Mouse (Mus musculus) stomach, embryonic 14.5 days (tissue): ENCODE data around the gene Fbh1. TPM values are rescaled to one million over a fixed set of nuclear protein-coding genes. Genes with fewer than 3 reads are reported as not detected.
A peak's percentile ranks its signal among the peaks of the same experiment; 100 is the strongest.

ENCODE experiments used
- ATAC-seq: fragments of 200-750 bp; cut with Nextera tagmentation; 2 replicates; pipeline ENCODE4 v1.8.0; 2017; ENCODE audit warnings: low read depth, moderate TSS enrichment; ENCODE audit not compliant: insufficient number of reproducible peaks, insufficient read depth, low FRiP score
- H3K27ac ChIP-seq: fragments of 300-500 bp; sonication (generic); 2 replicates; pipeline ENCODE4 v1.5.1; 2014; ENCODE audit warnings: mild to moderate bottlenecking, low read length, moderate library complexity, mixed read lengths
- H3K27me3 ChIP-seq: fragments of 300-500 bp; sonication (generic); 2 replicates; pipeline ENCODE4 v1.6.1; 2014; ENCODE audit warnings: low read length, control low read depth, mixed read lengths; ENCODE audit not compliant: control insufficient read depth, insufficient read depth
- H3K36me3 ChIP-seq: fragments of 300-500 bp; sonication (generic); 2 replicates; pipeline ENCODE4 v1.6.1; 2014; ENCODE audit warnings: mild to moderate bottlenecking, control low read depth, low read length, moderate library complexity, mixed read lengths; ENCODE audit not compliant: control insufficient read depth, insufficient read depth
- H3K4me1 ChIP-seq: fragments of 300-500 bp; sonication (generic); 2 replicates; pipeline ENCODE4 v1.6.1; 2014; ENCODE audit warnings: low read length, control low read depth, mixed read lengths; ENCODE audit not compliant: control insufficient read depth, insufficient read depth
- H3K4me2 ChIP-seq: fragments of 300-500 bp; sonication (generic); replicated peaks from 2 replicates; pipeline ENCODE4 v1.6.1; 2014; ENCODE audit warnings: low read depth, low read length, control low read depth
- H3K4me3 ChIP-seq: fragments of 300-500 bp; sonication (generic); 2 replicates; pipeline ENCODE4 v1.5.1; 2014; ENCODE audit warnings: low read depth, low read length, control low read depth
- H3K9ac ChIP-seq: fragments of 300-500 bp; sonication (generic); replicated peaks from 2 replicates; pipeline ENCODE4 v1.6.1; 2014; ENCODE audit warnings: low read depth, mild to moderate bottlenecking, control low read depth, low read length, moderate library complexity, mixed read lengths
- H3K9me3 ChIP-seq: fragments of 300-500 bp; sonication (generic); 2 replicates; pipeline ENCODE4 v1.6.1; 2016; ENCODE audit warnings: low read depth, low read length, control low read depth; ENCODE audit not compliant: control insufficient read depth
- WGBS: fragments of 180-500 bp; shearing (Covaris S2); extraction: QIAGEN DNeasy Blood & Tissue Kit; methylation state at CpG from one replicate; pipeline ENCODE4 v1.1.7; 2014; 5-methylcytosine and 5-hydroxymethylcytosine counted together
- polyA plus RNA-seq: library from polyadenylated mRNA; unstranded; fragments of >200 nt; fragmentation: Nextera tagmentation; extraction: Ambion mirVana; gene quantifications from 2 replicates; pipeline ENCODE4 v1.2.1, GENCODE M21; 2014

The Fbh1 gene
- polyA plus RNA-seq: 131 and 136 TPM in 2 replicates

DNA sequence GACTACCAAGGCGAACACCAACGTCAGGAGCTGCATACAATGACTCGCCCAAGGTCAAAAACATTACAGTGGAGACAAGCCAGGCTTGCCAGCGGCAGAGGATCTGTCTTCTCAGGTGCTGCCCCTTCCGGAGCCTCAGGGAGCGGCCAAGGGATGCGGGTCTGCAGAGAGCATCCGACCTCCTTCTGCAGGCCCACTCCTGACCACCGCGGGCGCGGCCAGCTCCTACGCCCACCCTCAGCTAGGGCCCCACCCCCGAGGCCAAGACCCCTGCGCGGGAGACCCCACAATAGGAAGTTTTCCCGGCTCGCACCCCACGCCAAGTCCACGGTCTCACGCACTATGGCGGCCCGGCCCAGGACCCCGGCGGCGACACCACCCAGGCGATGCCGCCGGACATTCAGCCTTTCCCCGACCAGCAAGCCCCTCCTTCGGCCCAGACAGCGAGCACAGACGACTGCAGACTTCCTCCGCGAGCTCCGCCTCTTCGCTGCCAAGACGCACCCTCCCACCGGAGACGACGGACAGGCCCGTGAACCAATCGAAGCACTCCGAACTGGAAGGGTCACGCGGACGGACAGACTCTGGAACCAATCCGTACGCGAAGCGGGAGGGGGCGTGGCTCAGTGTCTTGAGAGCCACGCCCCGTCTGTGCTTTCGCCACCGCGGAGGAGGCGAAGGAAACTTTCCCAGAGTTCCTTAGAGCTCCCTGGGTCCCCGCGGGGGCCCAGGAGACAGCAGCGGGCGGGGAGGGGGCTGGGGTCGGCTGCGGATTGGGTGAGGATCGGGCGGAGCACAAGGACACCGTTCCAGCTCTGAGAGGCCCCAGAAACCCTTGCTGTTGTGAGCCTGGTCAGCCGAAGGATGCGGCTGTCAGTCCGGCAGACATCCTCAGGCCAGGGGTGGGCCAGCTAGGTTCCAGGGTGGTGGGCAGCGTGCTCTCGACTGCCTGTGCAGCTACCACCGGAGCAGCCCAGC is at the start of gene Fbh1, which contains the start of gene Ankrd16:
Fbh1 (minus strand) TSS at position 492 of the 978 bp plus-strand sequence.
Ankrd16 (plus strand) TSS at position 786 of the 978 bp plus-strand sequence.
- peak within 1 kb of the TSS; percentile 96 for H3K27ac ChIP-seq
- H3K9ac ChIP-seq: peak within 1 kb of the TSS; percentile 74
- peak; percentile 97 for ATAC-seq
- no peaks in the 10 kb centered on the region for H3K9me3 ChIP-seq
- peak within 1 kb of the TSS; percentile 84 for H3K4me3 ChIP-seq
- WGBS: under 1% methylated on average over 73 of the region's 73 CpGs
- peaks cover 12% of the 10 kb centered on the region for H3K36me3 ChIP-seq
- H3K27me3 ChIP-seq: no peaks in the 10 kb centered on the region
- peak within 1 kb of the TSS; percentile 78 for H3K4me2 ChIP-seq
- peaks cover 16% of the 10 kb centered on the region for H3K4me1 ChIP-seq

- no peaks in the 10 kb centered on the region for H3K36me3 ChIP-seq
- 88% methylated on average over 2 of the region's 2 CpGs for WGBS
- no peak for ATAC-seq
- no peaks in the 10 kb centered on the region for H3K4me1 ChIP-seq
- H3K9me3 ChIP-seq: no peaks in the 10 kb centered on the region
- no peak overlapping the region for H3K4me3 ChIP-seq
- no peak overlapping the region for H3K9ac ChIP-seq
- no peaks in the 10 kb centered on the region for H3K27me3 ChIP-seq
- H3K27ac ChIP-seq: no peak overlapping the region
- no peak overlapping the region for H3K4me2 ChIP-seq
Observed at GRCm38 (mm10) chr2:11801299-11801930, 24.0 kb upstream of the Fbh1 start.

DNA sequence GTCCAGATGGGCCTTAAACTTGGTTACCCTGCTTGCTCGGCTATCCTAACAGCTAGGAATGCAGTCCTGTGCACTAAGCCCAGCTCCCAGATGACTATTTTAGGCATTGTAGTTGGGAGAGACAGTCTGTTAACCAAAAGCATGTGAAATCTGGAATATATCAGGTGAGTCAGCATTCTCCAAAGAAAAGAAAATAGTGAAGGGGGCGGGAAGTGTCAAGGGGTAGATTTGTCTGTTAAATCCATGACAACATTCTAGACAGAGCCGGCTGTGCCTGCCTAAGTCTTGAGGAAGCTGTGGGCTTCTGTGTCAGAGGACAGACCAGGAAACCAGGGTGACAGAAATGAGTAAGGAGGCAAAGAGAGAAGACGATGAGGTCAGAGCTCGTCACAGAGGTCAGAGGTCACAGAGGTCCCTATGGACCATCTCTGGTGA is 20.6 kb upstream of the Fbh1 start:
- no peak for ATAC-seq
- H3K9ac ChIP-seq: no peak overlapping the region
- H3K4me1 ChIP-seq: no peaks in the 10 kb centered on the region
- H3K4me3 ChIP-seq: no peak overlapping the region
- no peaks in the 10 kb centered on the region for H3K9me3 ChIP-seq
- no peak overlapping the region for H3K4me2 ChIP-seq
- H3K36me3 ChIP-seq: no peaks in the 10 kb centered on the region
- H3K27me3 ChIP-seq: no peaks in the 10 kb centered on the region
- 56% methylated on average over 5 of the region's 5 CpGs for WGBS
- no peak overlapping the region for H3K27ac ChIP-seq

DNA sequence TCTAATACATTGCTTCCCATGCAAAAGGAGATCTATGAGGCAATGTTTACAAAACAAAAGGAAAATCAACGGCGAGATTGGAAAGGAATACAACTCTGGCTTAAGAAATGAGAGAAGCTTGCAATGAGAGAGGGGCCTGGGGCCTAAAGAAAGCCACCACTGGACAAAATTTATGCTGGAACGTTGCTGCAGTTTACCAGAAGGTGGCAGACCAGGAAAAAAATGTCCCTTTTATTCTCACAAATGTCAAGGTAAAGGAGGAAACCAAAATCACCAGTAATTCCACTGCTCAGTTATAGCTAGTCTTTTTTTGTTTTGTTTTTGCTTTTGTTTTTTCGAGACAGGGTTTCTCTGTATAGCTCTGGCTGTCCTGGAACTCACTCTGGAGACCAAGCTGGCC is 17.3 kb upstream of the Fbh1 start:
- no peak overlapping the region for H3K4me3 ChIP-seq
- 68% methylated on average over 4 of the region's 4 CpGs for WGBS

DNA sequence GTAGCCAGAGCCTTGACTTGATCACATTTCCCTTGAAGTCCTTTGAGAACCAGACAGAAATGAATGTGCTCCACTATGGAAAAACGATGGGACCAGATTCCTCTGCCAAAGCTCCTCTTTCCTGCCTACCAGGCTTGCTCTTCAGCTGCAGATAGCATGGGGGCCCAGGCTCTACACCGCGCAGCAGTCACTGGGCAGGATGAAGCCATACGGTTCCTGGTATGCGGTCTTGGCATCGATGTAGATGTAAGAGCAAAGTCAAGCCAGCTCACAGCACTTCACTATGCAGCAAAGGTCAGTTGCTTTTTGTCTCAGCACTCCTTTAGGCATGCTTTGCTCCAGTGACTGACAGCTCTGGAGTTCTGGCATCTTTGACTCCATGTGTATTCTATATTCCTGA is 6.8 kb upstream of the Fbh1 start:
- H3K27me3 ChIP-seq: no peaks in the 10 kb centered on the region
- H3K36me3 ChIP-seq: peaks cover 52% of the 10 kb centered on the region
- WGBS: 88% methylated on average over 6 of the region's 6 CpGs
- no peak overlapping the region for H3K4me2 ChIP-seq
- peaks cover 9% of the 10 kb centered on the region for H3K4me1 ChIP-seq
- H3K9me3 ChIP-seq: no peaks in the 10 kb centered on the region
- no peak overlapping the region for H3K4me3 ChIP-seq
- H3K9ac ChIP-seq: no peak overlapping the region
- no peak for ATAC-seq
- H3K27ac ChIP-seq: no peak overlapping the region

More for the DNA sequence above, 17.3 kb upstream of the Fbh1 start:
- no peaks in the 10 kb centered on the region for H3K4me1 ChIP-seq
- H3K36me3 ChIP-seq: peaks cover 13% of the 10 kb centered on the region
- no peak for ATAC-seq
- no peak overlapping the region for H3K4me2 ChIP-seq
- H3K27ac ChIP-seq: no peak overlapping the region
- H3K9me3 ChIP-seq: no peaks in the 10 kb centered on the region
- no peak overlapping the region for H3K9ac ChIP-seq
- H3K27me3 ChIP-seq: no peaks in the 10 kb centered on the region

DNA sequence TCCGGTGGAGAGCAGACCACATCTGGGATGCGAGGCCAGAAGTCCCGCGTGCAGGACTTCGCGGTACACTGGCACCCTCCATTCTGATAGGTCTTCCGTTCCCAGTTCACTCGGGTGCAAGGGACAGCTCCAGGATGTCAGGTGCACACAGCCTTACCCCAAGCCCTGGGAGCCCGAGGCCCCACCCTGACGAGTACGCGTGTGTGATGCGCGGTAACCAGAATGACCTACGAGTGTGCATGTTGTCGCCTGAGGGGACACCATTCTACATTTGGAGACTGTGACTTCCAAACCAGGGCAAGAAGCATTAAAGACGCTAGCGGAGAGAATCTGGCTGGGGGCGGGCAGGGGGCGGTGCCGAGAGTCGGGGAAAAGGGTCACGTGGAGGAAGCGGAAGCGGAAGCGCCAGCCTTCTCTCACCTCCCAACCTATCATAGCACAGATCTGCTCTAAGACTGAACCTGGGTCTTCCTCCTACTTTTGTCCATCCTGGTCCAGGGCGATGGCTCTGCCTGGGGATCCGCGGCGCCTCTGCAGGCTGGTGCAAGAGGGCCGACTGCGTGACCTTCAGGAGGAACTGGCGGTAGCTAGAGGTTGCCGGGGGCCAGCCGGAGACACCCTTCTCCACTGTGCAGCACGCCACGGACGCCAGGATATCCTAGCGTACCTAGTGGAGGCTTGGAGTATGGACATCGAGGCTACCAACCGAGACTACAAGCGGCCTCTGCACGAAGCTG is 873 bp upstream of the Fbh1 start:
- under 1% methylated on average over 43 of the region's 43 CpGs for WGBS

GRCm38 (mm10) chr2:11776415-11776814 is 967 bp downstream of the Fbh1 start:
- Histone ChIP-seq H3K27ac (no peak overlapping the region), H3K36me3 (peaks cover 3% of the 10 kb centered on the region; the same call in 1 of the 2 replicates), H3K27me3 (no peaks in the 10 kb centered on the region), H3K9ac (peak overlapping the region; percentile 65), H3K4me3 (peak overlapping the region; percentile 84), H3K4me2 (peak overlapping the region; percentile 76), H3K4me1 (peaks cover 16% of the 10 kb centered on the region), H3K9me3 (no peaks in the 10 kb centered on the region)
- 46% methylated on average over 8 of the region's 8 CpGs for WGBS
- ATAC-seq: no peak

More for the DNA sequence above, 873 bp upstream of the Fbh1 start:
- H3K4me1 ChIP-seq: peaks cover 16% of the 10 kb centered on the region
- H3K4me3 ChIP-seq: peak overlapping the region; percentile 84
- peak overlapping the region; percentile 96 for H3K27ac ChIP-seq
- H3K36me3 ChIP-seq: peaks cover 20% of the 10 kb centered on the region
- no peaks in the 10 kb centered on the region for H3K27me3 ChIP-seq
- ATAC-seq: peak; percentile 86
- peak overlapping the region; percentile 78 for H3K4me2 ChIP-seq
- H3K9ac ChIP-seq: peak overlapping the region; percentile 74
- H3K9me3 ChIP-seq: no peaks in the 10 kb centered on the region

- no peak overlapping the region for H3K4me2 ChIP-seq
- peaks cover 16% of the 10 kb centered on the region for H3K4me1 ChIP-seq
- H3K9me3 ChIP-seq: no peaks in the 10 kb centered on the region
- H3K27me3 ChIP-seq: no peaks in the 10 kb centered on the region
- ATAC-seq: no peak
- no peak overlapping the region for H3K27ac ChIP-seq
- H3K36me3 ChIP-seq: no peaks in the 10 kb centered on the region
- WGBS: 83% methylated on average over 5 of the region's 5 CpGs
- no peak overlapping the region for H3K4me3 ChIP-seq
- no peak overlapping the region for H3K9ac ChIP-seq
Observed at GRCm38 (mm10) chr2:11775121-11775520, 2.3 kb downstream of the Fbh1 start.
